Comparison of ENCODE assay signal across 21 mouse cellular contexts in the genomic region with DNA sequence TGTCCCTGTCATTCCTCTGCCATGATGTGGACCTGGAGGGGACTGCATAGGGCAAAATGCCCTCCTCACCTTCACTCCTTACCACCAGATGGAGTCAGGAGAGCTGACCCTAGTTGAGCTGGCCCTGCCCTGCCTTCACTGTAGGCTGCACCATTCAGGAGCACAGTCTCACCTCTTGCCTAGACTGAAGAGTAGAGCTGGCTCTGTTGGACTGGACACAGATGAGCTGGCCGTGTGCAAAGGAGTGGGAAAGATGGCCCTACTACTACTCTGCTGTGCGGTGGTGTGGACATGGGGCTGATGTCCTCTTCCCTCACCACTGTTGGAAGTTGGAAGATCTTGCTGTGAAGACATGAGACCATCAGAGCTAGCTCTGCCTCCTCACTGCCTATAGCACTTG.
"Had no signal": no experiment of that assay in that cellular context is flagged by ENCODE, and none has a peak within 500 bp of the region (broad histone marks: within the 10 kb centered on the region; RNA-seq: fewer than 3 reads in every experiment).

No protein-coding gene starts in this region.

- H3K36me3 ChIP-seq: heart, embryonic 10.5 days; heart, embryonic 13.5 days; heart, embryonic 15.5 days; hindbrain, embryonic 13.5 days; hindbrain, embryonic 15.5 days; kidney, embryonic 15.5 days; limb, embryonic 13.5 days; limb, embryonic 15.5 days; liver, embryonic 12.5 days had no signal

- H3K9ac ChIP-seq: heart, embryonic 13.5 days; heart, embryonic 15.5 days; hindbrain, embryonic 13.5 days; hindbrain, embryonic 15.5 days; kidney, embryonic 15.5 days; limb, embryonic 13.5 days; limb, embryonic 15.5 days; liver, embryonic 12.5 days had no signal

- H3K27ac ChIP-seq: heart, embryonic 10.5 days; heart, embryonic 13.5 days; heart, embryonic 15.5 days; hindbrain, embryonic 13.5 days; hindbrain, embryonic 15.5 days; hindbrain, postnatal 0 days; kidney, embryonic 15.5 days; limb, embryonic 13.5 days; limb, embryonic 15.5 days; liver, embryonic 12.5 days had no signal

- ATAC-seq: hindbrain, postnatal 0 days; intestine, embryonic 16.5 days; liver, embryonic 12.5 days had no signal

- H3K4me2 ChIP-seq: heart, embryonic 13.5 days; heart, embryonic 15.5 days; hindbrain, embryonic 13.5 days; hindbrain, embryonic 15.5 days; kidney, embryonic 15.5 days; limb, embryonic 13.5 days; limb, embryonic 15.5 days; liver, embryonic 12.5 days had no signal

- H3K4me1 ChIP-seq: heart, embryonic 10.5 days; heart, embryonic 13.5 days; heart, embryonic 15.5 days; hindbrain, embryonic 13.5 days; hindbrain, embryonic 15.5 days; kidney, embryonic 15.5 days; limb, embryonic 13.5 days; limb, embryonic 15.5 days; liver, embryonic 12.5 days had no signal

- DNase-seq: gastrocnemius, postnatal 14 days; gastrocnemius, postnatal 36 days; heart, adult 18-20 months; kidney, adult 11 months; kidney, adult 2 months; kidney, adult 9 months; kidney, postnatal 10 days; layer of hippocampus, adult 9-11 months; layer of hippocampus, postnatal 36 days; left cerebral cortex, postnatal 4 days had no signal

- H3K9me3 ChIP-seq: heart, embryonic 10.5 days; heart, embryonic 13.5 days; heart, embryonic 15.5 days; hindbrain, embryonic 13.5 days; hindbrain, embryonic 15.5 days; kidney, embryonic 15.5 days; limb, embryonic 13.5 days; limb, embryonic 15.5 days; liver, embryonic 12.5 days had no signal

- H3K27me3 ChIP-seq: heart, embryonic 13.5 days; heart, embryonic 15.5 days; hindbrain, embryonic 13.5 days; hindbrain, embryonic 15.5 days; kidney, embryonic 15.5 days; limb, embryonic 13.5 days; limb, embryonic 15.5 days; liver, embryonic 12.5 days had no signal

- H3K4me3 ChIP-seq: heart, embryonic 10.5 days; heart, embryonic 13.5 days; heart, embryonic 15.5 days; hindbrain, embryonic 13.5 days; hindbrain, embryonic 15.5 days; kidney, embryonic 15.5 days; limb, embryonic 13.5 days; limb, embryonic 15.5 days; liver, embryonic 12.5 days had no signal
